8 mouse cellular contexts compared by ENCODE assay signal in genomic region chr6:128445761-128446535, GRCm38 (mm10). TPM values are rescaled to one million over a fixed set of nuclear protein-coding genes. Genes with fewer than 3 reads are reported as not detected.
A peak's percentile ranks its signal among the peaks of the same experiment; 100 is the strongest.
DNase-seq lines count a peak whose midpoint lies in the region; ATAC-seq lines count a peak whose summit lies in the region.

No protein-coding gene starts in this region.

- peak; percentile 38 for DNase-seq in right cerebral cortex, postnatal 25 days
- no peak for DNase-seq in right cerebral cortex, postnatal 4 days
- DNase-seq in c-Kit-positive CD71-negative TER-119-negative erythroid progenitor cells, embryonic 14.5 days (ENCODE audit: low read depth), result peak; percentile 26
- DNase-seq in hindbrain, embryonic 14.5 days (ENCODE audit: low spot score), result peak; percentile 75
- peak; percentile 84 for DNase-seq in midbrain, embryonic 14.5 days
- no peak for DNase-seq in testis, postnatal 10 days (ENCODE audit: low spot score)

- H3K9ac ChIP-seq in forebrain, embryonic 15.5 days (replicated peaks), result no peak overlapping the region
- H3K9ac ChIP-seq in hindbrain, embryonic 14.5 days, result no peak overlapping the region
- no peak overlapping the region for H3K9ac ChIP-seq in limb, embryonic 15.5 days
- H3K9ac ChIP-seq in midbrain, embryonic 14.5 days (replicated peaks; ENCODE audit: low read length), result no peak overlapping the region

- H3K27ac ChIP-seq in forebrain, embryonic 15.5 days (replicated peaks), result no peak overlapping the region
- H3K27ac ChIP-seq in hindbrain, embryonic 14.5 days, result no peak overlapping the region
- H3K27ac ChIP-seq in limb, embryonic 15.5 days, result no peak overlapping the region
- no peak overlapping the region for H3K27ac ChIP-seq in midbrain, embryonic 14.5 days (replicated peaks; ENCODE audit: low read depth, low read length)

- WGBS in forebrain, embryonic 15.5 days, result 12% methylated on average over 14 of the region's 14 CpGs
- WGBS in hindbrain, embryonic 14.5 days, result 13% methylated on average over 14 of the region's 14 CpGs
- WGBS in limb, embryonic 15.5 days, result 15% methylated on average over 14 of the region's 14 CpGs
- 13% methylated on average over 14 of the region's 14 CpGs for WGBS in midbrain, embryonic 14.5 days

- no peaks in the 10 kb centered on the region for H3K27me3 ChIP-seq in forebrain, embryonic 15.5 days
- no peaks in the 10 kb centered on the region for H3K27me3 ChIP-seq in hindbrain, embryonic 14.5 days (ENCODE audit: control insufficient read depth, insufficient read depth, low read length)
- H3K27me3 ChIP-seq in limb, embryonic 15.5 days, result no peaks in the 10 kb centered on the region
- H3K27me3 ChIP-seq in midbrain, embryonic 14.5 days (ENCODE audit: control insufficient read depth, insufficient read depth, low read length), result no peaks in the 10 kb centered on the region

- no peaks in the 10 kb centered on the region for H3K9me3 ChIP-seq in forebrain, embryonic 15.5 days
- no peaks in the 10 kb centered on the region for H3K9me3 ChIP-seq in hindbrain, embryonic 14.5 days (ENCODE audit: control insufficient read depth, low read length)
- no peaks in the 10 kb centered on the region for H3K9me3 ChIP-seq in limb, embryonic 15.5 days
- H3K9me3 ChIP-seq in midbrain, embryonic 14.5 days (ENCODE audit: control insufficient read depth, low read length), result no peaks in the 10 kb centered on the region

- H3K4me3 ChIP-seq in forebrain, embryonic 15.5 days, result no peak overlapping the region
- no peak overlapping the region for H3K4me3 ChIP-seq in hindbrain, embryonic 14.5 days (replicated peaks; ENCODE audit: low read length)
- H3K4me3 ChIP-seq in limb, embryonic 15.5 days, result no peak overlapping the region
- no peak overlapping the region for H3K4me3 ChIP-seq in midbrain, embryonic 14.5 days (replicated peaks; ENCODE audit: low read depth, low read length)

- H3K4me1 ChIP-seq in forebrain, embryonic 15.5 days, result peaks cover 6% of the 10 kb centered on the region; the same call in 1 of the 2 replicates
- H3K4me1 ChIP-seq in hindbrain, embryonic 14.5 days (replicated peaks; ENCODE audit: control insufficient read depth, insufficient read depth, low read length), result no peaks in the 10 kb centered on the region; the same call in 1 of the 2 replicates
- 0 out of 2 replicates have a peak, but pooled peaks cover 2% of the 10 kb centered on the region for H3K4me1 ChIP-seq in limb, embryonic 15.5 days
- H3K4me1 ChIP-seq in midbrain, embryonic 14.5 days (ENCODE audit: control insufficient read depth, insufficient read depth, low read length), result no peaks in the 10 kb centered on the region

- H3K4me2 ChIP-seq in forebrain, embryonic 15.5 days (replicated peaks), result peak overlapping the region; percentile 24; the same call in 1 of the 2 replicates
- peak overlapping the region; percentile 38 for H3K4me2 ChIP-seq in hindbrain, embryonic 14.5 days (replicated peaks)
- 0 out of 2 replicates have a peak overlapping the region, but pooled peaks have one; percentile 10 for H3K4me2 ChIP-seq in limb, embryonic 15.5 days
- H3K4me2 ChIP-seq in midbrain, embryonic 14.5 days (ENCODE audit: low read length), result peak overlapping the region; percentile 28

- H3K36me3 ChIP-seq in forebrain, embryonic 15.5 days, result no peaks in the 10 kb centered on the region
- H3K36me3 ChIP-seq in hindbrain, embryonic 14.5 days (replicated peaks; ENCODE audit: control insufficient read depth, insufficient read depth), result no peaks in the 10 kb centered on the region
- H3K36me3 ChIP-seq in limb, embryonic 15.5 days, result no peaks in the 10 kb centered on the region
- no peaks in the 10 kb centered on the region for H3K36me3 ChIP-seq in midbrain, embryonic 14.5 days (ENCODE audit: control insufficient read depth, insufficient read depth, low read length)

- peak; percentile 79 for ATAC-seq in forebrain, embryonic 15.5 days (replicated peaks)
- peak; percentile 71; the same call in 1 of the 2 replicates for ATAC-seq in hindbrain, embryonic 14.5 days (ENCODE audit: low FRiP score)
- no peak for ATAC-seq in limb, embryonic 15.5 days (ENCODE audit: insufficient number of reproducible peaks, low FRiP score, low TSS enrichment, low read depth)
- ATAC-seq in midbrain, embryonic 14.5 days (ENCODE audit: low FRiP score, low TSS enrichment), result peak; percentile 48; the same call in 1 of the 2 replicates

RNA-seq across cellular contexts. Expression of gene Fkbp4, which starts 7.5 kb away (rescaled TPM):
- polyA plus RNA-seq in forebrain, embryonic 15.5 days (2015; fragmentation: Nextera tagmentation; extraction: Ambion mirVana), result 431 and 436 TPM in 2 replicates
- 293 and 307 TPM in 2 replicates for polyA plus RNA-seq in hindbrain, embryonic 14.5 days (2014; fragmentation: Nextera tagmentation; extraction: Ambion mirVana)
- polyA plus RNA-seq in limb, embryonic 15.5 days (2015; fragmentation: Nextera tagmentation; extraction: Ambion mirVana), result 343 and 346 TPM in 2 replicates
- 313 and 363 TPM in 2 replicates for polyA plus RNA-seq in midbrain, embryonic 14.5 days (2014; fragmentation: Nextera tagmentation; extraction: Ambion mirVana)

RNA-seq across cellular contexts. Expression of gene Itfg2, which starts 21.2 kb away (rescaled TPM):
- polyA plus RNA-seq in forebrain, embryonic 15.5 days (2015; fragmentation: Nextera tagmentation; extraction: Ambion mirVana), result 35.5 and 40.5 TPM in 2 replicates
- 36.0 and 39.4 TPM in 2 replicates for polyA plus RNA-seq in hindbrain, embryonic 14.5 days (2014; fragmentation: Nextera tagmentation; extraction: Ambion mirVana)
- polyA plus RNA-seq in limb, embryonic 15.5 days (2015; fragmentation: Nextera tagmentation; extraction: Ambion mirVana), result 31.0 and 31.8 TPM in 2 replicates
- 42.1 and 43.3 TPM in 2 replicates for polyA plus RNA-seq in midbrain, embryonic 14.5 days (2014; fragmentation: Nextera tagmentation; extraction: Ambion mirVana)

RNA-seq across cellular contexts. Expression of gene Nrip2, which starts 46.9 kb away (rescaled TPM):
- 5.0 and 5.7 TPM in 2 replicates for polyA plus RNA-seq in forebrain, embryonic 15.5 days (2015; fragmentation: Nextera tagmentation; extraction: Ambion mirVana)
- 8.9 and 9.0 TPM in 2 replicates for polyA plus RNA-seq in hindbrain, embryonic 14.5 days (2014; fragmentation: Nextera tagmentation; extraction: Ambion mirVana)
- 5.0 and 5.4 TPM in 2 replicates for polyA plus RNA-seq in limb, embryonic 15.5 days (2015; fragmentation: Nextera tagmentation; extraction: Ambion mirVana)
- polyA plus RNA-seq in midbrain, embryonic 14.5 days (2014; fragmentation: Nextera tagmentation; extraction: Ambion mirVana), result 8.8 and 10.1 TPM in 2 replicates

Comparison
In these comparisons a context has a peak if more than half of its experiments do, and no peak if none do; other contexts are left out.
1. DNase-seq: peak in right cerebral cortex, postnatal 25 days (single experiment), c-Kit-positive CD71-negative TER-119-negative erythroid progenitor cells, embryonic 14.5 days (single experiment), hindbrain, embryonic 14.5 days (single experiment) and midbrain, embryonic 14.5 days (single experiment); none in right cerebral cortex, postnatal 4 days (single experiment) and testis, postnatal 10 days (single experiment).
2. Peak in every context shown above with its lines, with median percentiles within 50 percentile points of each other: H3K4me2 ChIP-seq.